Mouse (Mus musculus): Measurements from ENCODE around the gene Acyp2. TPM values are rescaled to one million over a fixed set of nuclear protein-coding genes. Genes with fewer than 3 reads are reported as not detected.

Gene Acyp2
- 84.9 and 108 TPM in 2 replicates for polyA plus RNA-seq (2021; fragmentation: Nextera tagmentation)
- long read RNA-seq, experiment 1, partial matches to known transcripts: 2 of 2 reads
- long read RNA-seq, experiment 1, other reads (novel, unspliced or antisense): 0 of 2 reads
- long read RNA-seq, experiment 2, transcript Acyp2-201 (4 exons, 863 nt): major isoform, 5 of 16 reads
- long read RNA-seq, experiment 2, partial matches to known transcripts: 10 of 16 reads
- long read RNA-seq, experiment 2, other reads (novel, unspliced or antisense): 1 of 16 reads

DNA sequence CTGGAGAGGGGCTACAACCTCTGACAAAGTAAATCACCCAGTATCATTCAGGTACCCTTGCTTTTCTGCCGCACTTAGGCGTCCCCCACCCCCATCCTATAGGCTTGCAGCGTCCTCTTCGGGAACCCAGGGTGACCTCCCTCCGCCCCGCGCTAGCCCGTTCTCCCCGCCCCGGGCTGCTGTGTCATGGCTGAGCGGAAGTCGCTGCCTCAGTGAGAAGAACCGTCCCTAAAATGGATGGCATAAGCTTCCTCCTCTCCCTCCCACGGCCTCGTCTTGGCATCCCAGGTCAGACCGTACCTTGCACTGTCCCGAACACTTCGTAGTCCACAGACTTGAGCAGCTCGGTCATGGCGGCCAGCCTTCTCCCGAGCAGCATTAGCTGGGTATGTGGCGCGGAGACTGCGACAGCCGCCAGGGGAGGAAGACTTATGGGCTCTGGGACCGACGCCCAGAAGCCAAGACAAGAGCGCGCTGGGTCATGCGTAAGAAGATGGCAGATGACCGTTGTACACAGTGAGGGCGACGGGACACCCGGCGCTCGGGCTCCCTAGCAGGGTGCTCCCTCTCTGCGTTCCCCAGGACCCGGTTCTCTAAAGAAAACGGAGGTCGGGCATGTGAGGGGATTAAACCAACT lies at the start of gene Acyp2:
Acyp2 (minus strand) TSS at position 587 of the 637 bp plus-strand sequence.

GRCm38 (mm10) chr11:30471751-30472593 lies 177.4 kb downstream of the Acyp2 start, which contains the start of gene 4930505A04Rik:
4930505A04Rik (minus strand) TSS chr11:30471827.

Other genes with a start within 250 kb of the Acyp2 start
- 0.31 TPM in 1 of 2 replicates, not detected in the other for gene 4930505A04Rik, start 177.8 kb downstream of the Acyp2 start, polyA plus RNA-seq (2021; fragmentation: Nextera tagmentation)
- 2.0 and 2.7 TPM in 2 replicates for gene Psme4, start 122.1 kb upstream of the Acyp2 start, polyA plus RNA-seq (2021; fragmentation: Nextera tagmentation)
- gene Gpr75, start 235.8 kb upstream of the Acyp2 start, polyA plus RNA-seq (2021; fragmentation: Nextera tagmentation): 6.5 and 7.1 TPM in 2 replicates
- gene Asb3, start 235.8 kb upstream of the Acyp2 start, polyA plus RNA-seq (2021; fragmentation: Nextera tagmentation): 16.7 and 22.3 TPM in 2 replicates